Mouse (Mus musculus) thymus, postnatal 10 days (tissue): ENCODE results near the gene Gm17428.

Experiments used
- DNase-seq, 2 experiments: peaks; one replicate each; pipeline ENCODE4 v3.0.0; 2021; ENCODE audit warnings: low spot score in 2 of 2

The Gm17428 gene

GRCm38 (mm10) chr14:55008417-55008816 is 31.7 kb downstream of the Gm17428 start:
- no peak for DNase-seq

GRCm38 (mm10) chr14:55011116-55011515 is 34.4 kb downstream of the Gm17428 start:
- no peak for DNase-seq

- DNase-seq, result no peak
Measured at GRCm38 (mm10) chr14:55014591-55014990, 37.9 kb downstream of the Gm17428 start.

- peak; percentile 95 to 99 for DNase-seq
Measured at GRCm38 (mm10) chr14:55014991-55015766, 38.4 kb downstream of the Gm17428 start, which contains the start of gene Ngdn. Gene Ngdn, plus strand, starts transcription at chr14:55015454.

GRCm38 (mm10) chr14:55015767-55016111 is 39.0 kb downstream of the Gm17428 start:
- no peak for DNase-seq

GRCm38 (mm10) chr14:55016876-55017275 is 40.1 kb downstream of the Gm17428 start:
- no peak for DNase-seq

GRCm38 (mm10) chr14:55020394-55020793 is 43.7 kb downstream of the Gm17428 start:
- no peak for DNase-seq

GRCm38 (mm10) chr14:55023011-55023410 is 46.3 kb downstream of the Gm17428 start:
- no peak for DNase-seq

- peak in 1 of 2 experiments; percentile 27 for DNase-seq
Measured at GRCm38 (mm10) chr14:55024236-55024635, 47.5 kb downstream of the Gm17428 start.

- peak in 1 of 2 experiments; percentile 33 for DNase-seq
Measured at GRCm38 (mm10) chr14:55025527-55025926, 48.8 kb downstream of the Gm17428 start.
